Mouse (Mus musculus): ENCODE data around the gene Gm9376. TPM values are rescaled to one million over a fixed set of nuclear protein-coding genes. Genes with fewer than 3 reads are reported as not detected.

Gm9376 gene
- polyA plus RNA-seq, 1 experiment from 2014 or later = not detected

- 56% methylated on average over 8 of the region's 8 CpGs for WGBS
- Histone ChIP-seq H3K9ac (no peak overlapping the region), H3K27ac (no peak overlapping the region), H3K4me3 (no peak overlapping the region), H3K4me1 (no peaks in the 10 kb centered on the region), H3K27me3 (no peaks in the 10 kb centered on the region), H3K4me2 (no peak overlapping the region), H3K9me3 (no peaks in the 10 kb centered on the region), H3K36me3 (no peaks in the 10 kb centered on the region)
- no peak for ATAC-seq (ENCODE audit: insufficient number of reproducible peaks, low FRiP score, low TSS enrichment, low read depth)
Observed at GRCm38 (mm10) chr14:118289133-118289532, 22.4 kb downstream of the Gm9376 start.

DNA sequence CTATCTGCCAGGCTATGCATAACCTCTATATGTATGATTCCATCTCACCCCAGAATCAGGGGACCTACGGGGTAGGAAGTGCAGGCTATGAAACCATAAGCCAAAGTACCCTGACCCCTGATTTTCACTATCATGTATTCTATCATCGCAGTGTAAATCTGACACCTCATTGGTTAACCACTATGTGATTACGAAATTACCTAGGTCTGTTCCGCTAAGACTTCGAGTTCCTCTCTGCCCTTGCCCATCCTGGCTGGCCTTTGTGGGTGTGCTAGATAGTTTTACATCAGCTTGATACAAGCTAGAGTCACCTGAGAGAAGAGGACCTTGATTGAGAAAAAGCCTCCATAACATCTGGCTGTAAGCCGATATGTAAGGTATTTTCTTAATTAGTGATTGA, 23.2 kb downstream of the Gm9376 start:
- no peak for ATAC-seq (ENCODE audit: insufficient number of reproducible peaks, low FRiP score, low TSS enrichment, low read depth)
- H3K4me2 ChIP-seq = no peak overlapping the region
- no peaks in the 10 kb centered on the region for H3K36me3 ChIP-seq
- no peaks in the 10 kb centered on the region for H3K9me3 ChIP-seq
- WGBS = 84% methylated on average over 6 of the region's 6 CpGs
- no peak overlapping the region for H3K4me3 ChIP-seq
- H3K9ac ChIP-seq = no peak overlapping the region
- H3K27ac ChIP-seq = no peak overlapping the region
- H3K4me1 ChIP-seq = no peaks in the 10 kb centered on the region
- no peaks in the 10 kb centered on the region for H3K27me3 ChIP-seq

DNA sequence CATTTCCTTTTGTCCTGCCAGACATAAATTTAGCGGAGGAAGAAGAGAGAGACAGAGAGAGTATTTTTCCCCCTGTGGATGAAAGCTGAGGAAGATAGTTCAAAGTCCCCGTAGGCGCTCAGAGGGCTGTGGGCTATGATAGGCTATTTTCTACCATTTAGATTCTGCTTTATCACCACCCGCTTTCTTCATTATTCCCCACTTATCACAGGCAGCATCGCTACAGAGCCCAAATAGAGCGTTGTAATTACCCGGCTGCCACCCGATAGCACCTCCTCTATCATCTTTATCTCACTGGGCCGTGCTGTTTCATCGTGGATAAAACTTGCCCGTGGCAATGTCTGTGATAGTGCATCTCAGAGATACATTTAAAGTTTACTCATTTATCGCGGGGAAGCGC, 35.8 kb downstream of the Gm9376 start:
- Histone ChIP-seq H3K9me3 (no peaks in the 10 kb centered on the region), H3K4me3 (no peak overlapping the region), H3K9ac (no peak overlapping the region), H3K4me1 (peaks cover 15% of the 10 kb centered on the region), H3K27me3 (no peaks in the 10 kb centered on the region), H3K36me3 (no peaks in the 10 kb centered on the region), H3K4me2 (no peak overlapping the region), H3K27ac (no peak overlapping the region)
- 80% methylated on average over 14 of the region's 14 CpGs for WGBS
- no peak for ATAC-seq (ENCODE audit: insufficient number of reproducible peaks, low FRiP score, low TSS enrichment, low read depth)

- ATAC-seq (ENCODE audit: insufficient number of reproducible peaks, low FRiP score, low TSS enrichment, low read depth) = no peak
- H3K27me3 ChIP-seq = no peaks in the 10 kb centered on the region
- no peak overlapping the region for H3K4me2 ChIP-seq
- no peak overlapping the region for H3K27ac ChIP-seq
- H3K4me3 ChIP-seq = no peak overlapping the region
- no peaks in the 10 kb centered on the region for H3K9me3 ChIP-seq
- H3K4me1 ChIP-seq = peaks cover 15% of the 10 kb centered on the region
- H3K9ac ChIP-seq = no peak overlapping the region
- 76% methylated on average over 9 of the region's 9 CpGs for WGBS
- H3K36me3 ChIP-seq = no peaks in the 10 kb centered on the region
Observed at GRCm38 (mm10) chr14:118304560-118304959, 37.8 kb downstream of the Gm9376 start.

GRCm38 (mm10) chr14:118305951-118306350, 39.2 kb downstream of the Gm9376 start:
- no peaks in the 10 kb centered on the region for H3K27me3 ChIP-seq
- no peak for ATAC-seq (ENCODE audit: insufficient number of reproducible peaks, low FRiP score, low TSS enrichment, low read depth)
- 27% methylated on average over 9 of the region's 9 CpGs for WGBS
- no peak overlapping the region for H3K9ac ChIP-seq
- no peaks in the 10 kb centered on the region for H3K36me3 ChIP-seq
- 0 out of 2 replicates have a peak overlapping the region, but pooled peaks have one; percentile 24 for H3K27ac ChIP-seq
- H3K4me1 ChIP-seq = peaks cover 15% of the 10 kb centered on the region
- no peak overlapping the region for H3K4me3 ChIP-seq
- H3K4me2 ChIP-seq = 0 out of 2 replicates have a peak overlapping the region, but pooled peaks have one; percentile 3
- no peaks in the 10 kb centered on the region for H3K9me3 ChIP-seq

GRCm38 (mm10) chr14:118307060-118307459, 40.3 kb downstream of the Gm9376 start:
- H3K27ac ChIP-seq = 0 out of 2 replicates have a peak overlapping the region, but pooled peaks have one; percentile 11
- H3K4me2 ChIP-seq = no peak overlapping the region
- H3K9ac ChIP-seq = no peak overlapping the region
- peaks cover 15% of the 10 kb centered on the region for H3K4me1 ChIP-seq
- no peaks in the 10 kb centered on the region for H3K36me3 ChIP-seq
- H3K9me3 ChIP-seq = no peaks in the 10 kb centered on the region
- H3K27me3 ChIP-seq = no peaks in the 10 kb centered on the region
- H3K4me3 ChIP-seq = no peak overlapping the region
- ATAC-seq (ENCODE audit: insufficient number of reproducible peaks, low FRiP score, low TSS enrichment, low read depth) = no peak
- 59% methylated on average over 8 of the region's 8 CpGs for WGBS

DNA sequence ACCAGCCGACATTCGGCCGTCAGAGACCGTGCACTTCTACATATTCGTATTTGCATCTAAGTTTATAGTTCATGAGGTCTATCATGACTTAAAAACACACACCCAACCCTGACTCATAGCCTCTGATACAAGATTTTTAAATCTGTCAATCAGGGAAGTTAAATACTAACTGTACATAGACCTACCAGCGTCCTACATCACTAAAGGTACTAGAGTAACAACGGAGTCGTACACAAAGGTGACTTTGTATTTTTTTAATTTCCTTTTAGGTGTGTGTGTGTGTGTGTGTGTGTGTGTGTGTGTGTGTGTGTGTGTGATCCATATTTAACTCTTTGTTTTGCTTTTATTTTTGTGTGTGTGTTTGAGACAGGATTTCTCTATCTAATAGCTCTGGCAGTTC, 44.9 kb downstream of the Gm9376 start:
- no peaks in the 10 kb centered on the region for H3K9me3 ChIP-seq
- H3K4me2 ChIP-seq = no peak overlapping the region
- H3K9ac ChIP-seq = no peak overlapping the region
- peaks cover 1% of the 10 kb centered on the region; the same call in 1 of the 2 replicates for H3K4me1 ChIP-seq
- H3K36me3 ChIP-seq = no peaks in the 10 kb centered on the region
- H3K27ac ChIP-seq = no peak overlapping the region
- no peak for ATAC-seq (ENCODE audit: insufficient number of reproducible peaks, low FRiP score, low TSS enrichment, low read depth)
- no peak overlapping the region for H3K4me3 ChIP-seq
- 91% methylated on average over 8 of the region's 8 CpGs for WGBS
- H3K27me3 ChIP-seq = no peaks in the 10 kb centered on the region

DNA sequence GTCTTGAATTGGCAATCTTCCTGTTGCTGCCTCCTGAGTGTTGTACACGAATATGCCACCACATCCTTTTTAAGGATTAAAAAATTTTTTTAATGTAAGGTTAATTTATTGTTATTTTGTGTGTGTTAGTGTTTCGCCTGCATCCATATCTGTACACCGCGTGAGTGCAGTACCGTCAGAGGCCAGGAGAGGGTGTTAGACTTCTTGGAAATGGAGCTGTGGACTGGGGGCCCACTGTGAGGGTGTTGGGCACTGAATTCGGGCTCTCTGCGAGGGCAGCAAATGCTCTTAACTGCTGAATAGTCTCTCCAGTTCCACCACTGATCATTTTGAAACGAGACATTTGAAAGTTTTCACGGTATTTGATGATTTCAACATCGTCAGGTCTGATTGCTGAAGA, 45.9 kb downstream of the Gm9376 start:
- 0 out of 2 replicates have a peak, but pooled peaks cover 3% of the 10 kb centered on the region for H3K27me3 ChIP-seq
- H3K9me3 ChIP-seq = no peaks in the 10 kb centered on the region
- ATAC-seq (ENCODE audit: insufficient number of reproducible peaks, low FRiP score, low TSS enrichment, low read depth) = no peak
- no peak overlapping the region for H3K27ac ChIP-seq
- no peaks in the 10 kb centered on the region for H3K36me3 ChIP-seq
- H3K4me3 ChIP-seq = no peak overlapping the region
- H3K4me1 ChIP-seq = no peaks in the 10 kb centered on the region
- no peak overlapping the region for H3K9ac ChIP-seq
- 87% methylated on average over 10 of the region's 10 CpGs for WGBS
- no peak overlapping the region for H3K4me2 ChIP-seq

DNA sequence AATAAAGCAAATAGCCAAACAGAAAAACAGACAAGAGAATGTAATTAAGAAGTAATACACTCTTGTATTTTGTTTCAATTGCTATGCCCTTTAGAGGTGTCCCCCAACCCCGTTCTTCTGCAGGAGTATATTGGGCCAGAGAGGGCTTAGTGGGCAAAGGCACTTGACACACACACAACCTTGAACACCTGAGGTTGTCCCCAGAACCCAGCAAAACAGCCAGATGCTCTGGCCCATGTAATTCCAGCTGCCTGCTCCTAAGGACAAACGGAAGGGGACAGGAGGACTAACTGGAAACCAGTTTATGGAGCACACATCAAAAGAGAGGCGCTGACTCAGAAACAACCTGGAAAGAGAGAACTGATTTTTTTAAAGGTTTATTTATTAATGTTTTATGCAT, 47.2 kb downstream of the Gm9376 start:
- no peaks in the 10 kb centered on the region for H3K36me3 ChIP-seq
- no peak for ATAC-seq (ENCODE audit: insufficient number of reproducible peaks, low FRiP score, low TSS enrichment, low read depth)
- no peak overlapping the region for H3K27ac ChIP-seq
- no peaks in the 10 kb centered on the region for H3K9me3 ChIP-seq
- no peak overlapping the region for H3K4me2 ChIP-seq
- H3K4me3 ChIP-seq = no peak overlapping the region
- H3K27me3 ChIP-seq = peaks cover 8% of the 10 kb centered on the region; the same call in 1 of the 2 replicates
- no peak overlapping the region for H3K9ac ChIP-seq
- 0 out of 2 replicates have a peak, but pooled peaks cover 4% of the 10 kb centered on the region for H3K4me1 ChIP-seq
- WGBS = 82% methylated on average over 3 of the region's 3 CpGs

DNA sequence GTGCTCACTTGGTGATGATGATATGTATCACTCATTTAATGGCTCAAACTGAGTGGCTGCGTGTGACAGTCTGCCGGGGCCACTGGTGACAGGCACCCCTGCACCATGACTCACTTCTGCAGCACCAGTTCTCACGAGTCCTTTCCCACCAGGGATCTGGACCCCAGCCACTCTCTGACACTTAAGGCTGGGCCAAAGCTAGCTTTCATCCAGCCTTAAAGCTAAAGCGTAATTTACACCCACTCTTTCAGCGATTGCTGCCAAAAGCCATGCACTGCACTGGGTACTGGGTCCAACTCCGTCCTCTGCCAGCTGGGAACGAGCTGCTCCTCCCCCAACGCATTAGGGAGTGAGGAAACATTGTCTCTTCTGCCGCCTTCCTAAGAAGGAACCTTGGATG, 50.5 kb downstream of the Gm9376 start:
- 0 out of 2 replicates have a peak, but pooled peaks cover 5% of the 10 kb centered on the region for H3K4me1 ChIP-seq
- 54% methylated on average over 9 of the region's 9 CpGs for WGBS
- H3K9ac ChIP-seq = no peak overlapping the region
- ATAC-seq (ENCODE audit: insufficient number of reproducible peaks, low FRiP score, low TSS enrichment, low read depth) = no peak
- no peak overlapping the region for H3K27ac ChIP-seq
- no peak overlapping the region for H3K4me2 ChIP-seq
- no peaks in the 10 kb centered on the region for H3K36me3 ChIP-seq
- no peak overlapping the region for H3K4me3 ChIP-seq
- H3K27me3 ChIP-seq = peaks cover 29% of the 10 kb centered on the region
- H3K9me3 ChIP-seq = no peaks in the 10 kb centered on the region

Small RNA genes lying within 50 kb of the gene (microRNA-seq; reads per million reads assigned to microRNA genes)
- gene Mir6241 = not detected

Other genes starting within 250 kb of the Gm9376 start
- 6.1 and 9.3 TPM in 2 replicates for gene Dct, start 214.7 kb upstream of the Gm9376 start, polyA plus RNA-seq (2015; fragmentation: Nextera tagmentation; extraction: Ambion mirVana)
- gene Tgds, start 134.2 kb upstream of the Gm9376 start, polyA plus RNA-seq (2015; fragmentation: Nextera tagmentation; extraction: Ambion mirVana) = 36.8 and 36.9 TPM in 2 replicates
- gene Gpr180, start 129.8 kb upstream of the Gm9376 start, polyA plus RNA-seq (2015; fragmentation: Nextera tagmentation; extraction: Ambion mirVana) = 83.3 and 85.3 TPM in 2 replicates
- 0.32 and 0.56 TPM in 2 replicates for gene Sox21, start 29.9 kb upstream of the Gm9376 start, polyA plus RNA-seq (2015; fragmentation: Nextera tagmentation; extraction: Ambion mirVana)